Mouse (Mus musculus) CH12.LX (cell line): Measurements from ENCODE around the gene Sema3b. TPM values are rescaled to one million over a fixed set of nuclear protein-coding genes. Genes with fewer than 3 reads are reported as not detected.

Source experiments
- DNase-seq: peaks from one replicate; pipeline ENCODE4 v3.0.0-alpha.2; 2013; ENCODE audit errors: extremely low read depth
- H3K27ac ChIP-seq: 2 replicates; pipeline ENCODE4 v1.5.1; 2012; ENCODE audit warnings: low read depth, mild to moderate bottlenecking, control low read depth, moderate library complexity; ENCODE audit not compliant: insufficient read depth
- H3K27me3 ChIP-seq: replicated peaks from 2 replicates; pipeline ENCODE3; 2012; ENCODE audit warnings: inconsistent platforms
- H3K36me3 ChIP-seq, 2 experiments: replicated peaks in 1 of 2; 2 replicates each; pipeline versions ENCODE3 to v1.6.1; 2012; ENCODE audit warnings: inconsistent platforms in 1 of 2, low read length in 1 of 2, mild to moderate bottlenecking in 1 of 2, mixed read lengths in 1 of 2, moderate library complexity in 1 of 2; ENCODE audit not compliant: control insufficient read depth in 1 of 2, insufficient read depth in 1 of 2
- H3K4me1 ChIP-seq, 2 experiments: 2 replicates each; pipeline ENCODE4 v1.6.1; 2012; ENCODE audit warnings: inconsistent platforms in 1 of 2, moderate library complexity in 1 of 2; ENCODE audit not compliant: insufficient read depth in 2 of 2, control insufficient read depth in 1 of 2
- H3K4me2 ChIP-seq: 2 replicates; pipeline ENCODE4 v1.6.1; 2012; ENCODE audit warnings: low read depth, mild to moderate bottlenecking, control low read depth; ENCODE audit not compliant: poor library complexity, insufficient read depth, severe bottlenecking
- H3K4me3 ChIP-seq, 3 experiments: fragments of 150-350 bp in 1 of 3; sonication (generic) in 1 of 3; replicated peaks in 1 of 3; 2 replicates each; pipeline versions ENCODE3 to v1.5.1; 2011 to 2012; ENCODE audit warnings: low read depth in 2 of 3, low read length in 2 of 3, mild to moderate bottlenecking in 2 of 3, moderate library complexity in 2 of 3, control low read depth in 1 of 3, improper control_type of control experiment in 1 of 3, inconsistent platforms in 1 of 3, mixed read lengths in 1 of 3; ENCODE audit not compliant: poor library complexity in 1 of 3
- H3K79me2 ChIP-seq: replicated peaks from 2 replicates; pipeline ENCODE4 v1.6.1; 2012; ENCODE audit warnings: mild to moderate bottlenecking, moderate library complexity; ENCODE audit not compliant: control insufficient read depth, poor library complexity, insufficient read depth, severe bottlenecking; ENCODE audit errors: extremely low read depth
- H3K9ac ChIP-seq: 2 replicates; pipeline ENCODE4 v1.6.1; 2012; ENCODE audit warnings: low read depth, mild to moderate bottlenecking, control low read depth, moderate library complexity; ENCODE audit not compliant: insufficient read depth
- H3K9me3 ChIP-seq: replicated peaks from 2 replicates; pipeline ENCODE3; 2012; ENCODE audit warnings: low read length, inconsistent platforms, mixed read lengths
- CHD2 ChIP-seq: IDR thresholded peaks from 2 replicates; pipeline ENCODE4 v1.6.1; 2011; ENCODE audit warnings: low read length, improper control_type of control experiment
- CTCF ChIP-seq, 2 experiments: IDR thresholded peaks in 1 of 2; conservative IDR thresholded peaks in 1 of 2; 2 replicates each; pipeline ENCODE4 v1.5.1; 2011 to 2012; ENCODE audit warnings: low read depth in 2 of 2, low read length in 2 of 2, improper control_type of control experiment in 1 of 2, inconsistent platforms in 1 of 2, mild to moderate bottlenecking in 1 of 2, moderate library complexity in 1 of 2
- E2F4 ChIP-seq: IDR thresholded peaks from 2 replicates; pipeline ENCODE4 v1.6.1; 2011; ENCODE audit warnings: low read depth, low read length, improper control_type of control experiment; ENCODE audit not compliant: insufficient replicate concordance
- EP300 ChIP-seq: IDR thresholded peaks from 2 replicates; pipeline ENCODE4 v1.6.1; 2011; ENCODE audit warnings: low read length, improper control_type of control experiment
- ETS1 ChIP-seq: conservative IDR thresholded peaks from 2 replicates; pipeline ENCODE4 v1.6.1; 2012; ENCODE audit warnings: low read depth, mild to moderate bottlenecking, inconsistent platforms, low read length, improper control_type of control experiment, moderate library complexity
- KAT2A ChIP-seq: IDR thresholded peaks from 2 replicates; pipeline ENCODE4 v1.6.1; 2012; ENCODE audit warnings: low read length, improper control_type of control experiment, inconsistent platforms; ENCODE audit not compliant: insufficient replicate concordance
- MAZ ChIP-seq: IDR thresholded peaks from 2 replicates; pipeline ENCODE4 v1.6.1; 2012; ENCODE audit warnings: low read depth, mild to moderate bottlenecking, inconsistent platforms, low read length, improper control_type of control experiment, moderate library complexity
- MEF2A ChIP-seq: IDR thresholded peaks from 2 replicates; pipeline ENCODE4 v1.6.1; 2014; ENCODE audit warnings: low read depth, mild to moderate bottlenecking, inconsistent platforms, low read length, improper control_type of control experiment, borderline replicate concordance
- MXI1 ChIP-seq: IDR thresholded peaks from 2 replicates; pipeline ENCODE4 v1.6.1; 2011; ENCODE audit warnings: mild to moderate bottlenecking, low read depth, low read length, improper control_type of control experiment
- NELFE ChIP-seq: IDR thresholded peaks from 2 replicates; pipeline ENCODE4 v1.6.1; 2011; ENCODE audit warnings: low read depth, low read length, improper control_type of control experiment
- PAX5 ChIP-seq: IDR thresholded peaks from 2 replicates; pipeline ENCODE4 v1.6.1; 2012; ENCODE audit warnings: low read length, inconsistent platforms, mixed read lengths
- POLR2A ChIP-seq: IDR thresholded peaks from 2 replicates; pipeline ENCODE4 v1.6.1; 2011; ENCODE audit warnings: low read depth, mild to moderate bottlenecking, improper control_type of control experiment, low read length
- POLR2AphosphoS2 ChIP-seq: IDR thresholded peaks from 2 replicates; pipeline ENCODE4 v1.6.1; 2011; ENCODE audit warnings: low read depth, low read length, improper control_type of control experiment
- RAD21 ChIP-seq: IDR thresholded peaks from 2 replicates; pipeline ENCODE4 v1.6.1; 2011; ENCODE audit warnings: low read depth, mild to moderate bottlenecking, low read length, improper control_type of control experiment, moderate library complexity
- RCOR1 ChIP-seq: conservative IDR thresholded peaks from 2 replicates; pipeline ENCODE4 v1.6.1; 2012; ENCODE audit warnings: low read depth, mild to moderate bottlenecking, inconsistent platforms, low read length, improper control_type of control experiment
- SIN3A ChIP-seq: IDR thresholded peaks from 2 replicates; pipeline ENCODE4 v1.6.1; 2012; ENCODE audit warnings: low read length, improper control_type of control experiment, inconsistent platforms
- SMC3 ChIP-seq: IDR thresholded peaks from 2 replicates; pipeline ENCODE4 v1.6.1; 2011; ENCODE audit warnings: low read depth, low read length, improper control_type of control experiment
- UBTF ChIP-seq: IDR thresholded peaks from 2 replicates; pipeline ENCODE4 v1.6.1; 2012; ENCODE audit warnings: low read depth, mild to moderate bottlenecking, inconsistent platforms, low read length, improper control_type of control experiment, moderate library complexity
- ZC3H11A ChIP-seq: IDR thresholded peaks from 2 replicates; pipeline ENCODE4 v1.6.1; 2012; ENCODE audit warnings: low read depth, mild to moderate bottlenecking, inconsistent platforms, low read length, improper control_type of control experiment
- ZKSCAN1 ChIP-seq: IDR thresholded peaks from 2 replicates; pipeline ENCODE4 v1.6.1; 2012; ENCODE audit warnings: low read depth, inconsistent platforms, low read length, improper control_type of control experiment, borderline replicate concordance
- dilution Hi-C: fragments of 300-500 bp; cut with MboI; formaldehyde crosslinking; loops from 2 replicates; pipeline ENCODE4 v1.14.3; 2020; ENCODE audit warnings: low sequenced_read_pairs; ENCODE audit not compliant: extremely low pct_unique_long_range_greater_than_20kb, extremely low pct_ligation_motif_present
- in situ Hi-C: fragments of 300-500 bp; cut with MboI; formaldehyde crosslinking; loops from 3 replicates; pipeline ENCODE4 v1.14.3; 2019; ENCODE audit warnings: low sequenced_read_pairs, low pct_ligation_motif_present, low pct_unique_long_range_greater_than_20kb, mixed read lengths
- polyA plus RNA-seq: library from polyadenylated mRNA; unstranded; fragments of >175 nt; gene quantifications from 2 replicates; pipeline ENCODE4 v1.2.1, GENCODE M21; 2012; ENCODE audit warnings: low read depth; ENCODE audit not compliant: insufficient read length
- total RNA-seq, 2 experiments: library from RNA; depleted of rRNA; stranded (reverse); fragments of 300-350 nt in 1 of 2; fragments of >200 nt in 1 of 2; gene quantifications; 2 replicates each; pipeline ENCODE4 v1.2.3; 2012 to 2014

Sema3b gene
- total and polyA plus RNA-seq, 3 experiments, result 4.3 to 11.6 (median 8.0) TPM

- Histone ChIP-seq H3K27me3 (no peaks in the 10 kb centered on the region), H3K79me2 (no peaks in the 10 kb centered on the region), H3K9ac (no peak overlapping the region), H3K36me3 (no peaks in the 10 kb centered on the region), H3K4me1 (peaks cover 46 to 86% of the 10 kb centered on the region in 2 experiments), H3K27ac (no peak overlapping the region), H3K9me3 (no peaks in the 10 kb centered on the region), H3K4me3 (no peak overlapping the region), H3K4me2 (no peak overlapping the region)
- in situ Hi-C loops (loop anchor here (5.0 kb wide), 1 partner anchor 35 kb away; no protein-coding TSS in a partner anchor), dilution Hi-C loops (no loop called here)
- no peak for DNase-seq
- no peak for TF ChIP-seq NELFE
- TF ChIP-seq CHD2, result no peak
- TF ChIP-seq KAT2A, result no peak
- no peak for TF ChIP-seq POLR2AphosphoS2
- TF ChIP-seq MXI1, result no peak
- TF ChIP-seq RAD21, result no peak
- no peak for TF ChIP-seq ZKSCAN1
- no peak for TF ChIP-seq E2F4
- TF ChIP-seq MEF2A, result no peak
- no peak for TF ChIP-seq UBTF
- TF ChIP-seq ZC3H11A, result no peak
- no peak for TF ChIP-seq RCOR1
- TF ChIP-seq PAX5, result no peak
- TF ChIP-seq SIN3A, result no peak
- no peak for TF ChIP-seq MAZ
- TF ChIP-seq CTCF (conservative IDR thresholded peaks at IDR 0.05 in 1 of 2, IDR thresholded peaks at IDR 0.05 in 1 of 2; ENCODE audit: low read depth in 2 of 2, low read length in 2 of 2), result no peak
- no peak for TF ChIP-seq POLR2A
These were observed 2.0 kb downstream of the Sema3b start for GRCm38 (mm10) chr9:107607036-107607435.

- in situ Hi-C loops (loop anchor here (5.0 kb wide), 1 partner anchor 36 kb away; no protein-coding TSS in a partner anchor), dilution Hi-C loops (no loop called here)
- H3K4me1 ChIP-seq, result peaks cover 45 to 86% of the 10 kb centered on the region in 2 experiments
- TF ChIP-seq EP300 (no peak), MAZ (no peak), ETS1 (no peak), SMC3 (no peak)
- TF ChIP-seq, all 38 proteins: peak for 0
- H3K4me3 ChIP-seq, result no peak overlapping the region
- H3K79me2 ChIP-seq, result no peaks in the 10 kb centered on the region
- no peak for DNase-seq
- H3K9me3 ChIP-seq, result no peaks in the 10 kb centered on the region
- no peak overlapping the region for H3K27ac ChIP-seq
- H3K9ac ChIP-seq, result no peak overlapping the region
- H3K4me2 ChIP-seq, result no peak overlapping the region
- no peaks in the 10 kb centered on the region for H3K27me3 ChIP-seq
- H3K36me3 ChIP-seq, result peaks cover 0 to 2% of the 10 kb centered on the region in 2 experiments
These were observed 2.4 kb downstream of the Sema3b start for GRCm38 (mm10) chr9:107606591-107606990.
